Mouse (Mus musculus) spleen, postnatal 4 days (tissue): ENCODE measurements at regions not wholly inside any gene's neighbourhood (a gene's known extent, or its start where the extent isn't known, plus 50 kb on each side); places are given as distances from the start of the nearest gene placed in this dataset.

Experiments
- DNase-seq, 2 experiments: peaks; one replicate each; pipeline ENCODE4 v3.0.0; 2022; ENCODE audit warnings: low spot score in 2 of 2

- DNase-seq: no peak
Measured at GRCm38 (mm10) chr14:105572036-105572891, 313.9 kb downstream of the Ndfip2 start.

GRCm38 (mm10) chr14:105570156-105570555, 311.8 kb downstream of the Ndfip2 start:
- no peak for DNase-seq

- DNase-seq: no peak
Measured at GRCm38 (mm10) chr14:105565827-105566226, 307.5 kb downstream of the Ndfip2 start.

GRCm38 (mm10) chr14:105562843-105563242, 304.5 kb downstream of the Ndfip2 start:
- DNase-seq: no peak

- no peak for DNase-seq
Measured at GRCm38 (mm10) chr14:105556813-105557212, 298.4 kb downstream of the Ndfip2 start.

GRCm38 (mm10) chr14:105544066-105544465, 285.7 kb downstream of the Ndfip2 start:
- no peak for DNase-seq

- DNase-seq: no peak
Measured at GRCm38 (mm10) chr14:105542486-105543145, 284.2 kb downstream of the Ndfip2 start.

- no peak for DNase-seq
Measured at GRCm38 (mm10) chr14:105542090-105542485, 283.7 kb downstream of the Ndfip2 start.

GRCm38 (mm10) chr14:105532168-105532745, 273.9 kb downstream of the Ndfip2 start:
- no peak for DNase-seq

- no peak for DNase-seq
Measured at GRCm38 (mm10) chr14:105528107-105528506, 269.7 kb downstream of the Ndfip2 start.

GRCm38 (mm10) chr14:105523849-105524248, 265.5 kb downstream of the Ndfip2 start:
- no peak for DNase-seq

GRCm38 (mm10) chr14:105522279-105522678, 263.9 kb downstream of the Ndfip2 start:
- DNase-seq: no peak

GRCm38 (mm10) chr14:105518706-105519105, 260.3 kb downstream of the Ndfip2 start:
- no peak for DNase-seq

GRCm38 (mm10) chr14:105514413-105514812, 256.0 kb downstream of the Ndfip2 start:
- DNase-seq: no peak

- no peak for DNase-seq
Measured at GRCm38 (mm10) chr14:105512914-105513677, 254.7 kb downstream of the Ndfip2 start.

- no peak for DNase-seq
Measured at GRCm38 (mm10) chr14:105511826-105512225, 253.5 kb downstream of the Ndfip2 start.

- no peak for DNase-seq
Measured at GRCm38 (mm10) chr14:105511135-105511534, 252.8 kb downstream of the Ndfip2 start.

GRCm38 (mm10) chr14:105505261-105505660, 246.9 kb downstream of the Ndfip2 start:
- no peak for DNase-seq

- no peak for DNase-seq
Measured at GRCm38 (mm10) chr14:105504376-105504775, 246.0 kb downstream of the Ndfip2 start.

GRCm38 (mm10) chr14:105503806-105504205, 245.4 kb downstream of the Ndfip2 start:
- no peak for DNase-seq

GRCm38 (mm10) chr14:105502633-105502975, 244.2 kb downstream of the Ndfip2 start:
- no peak for DNase-seq
